Mouse (Mus musculus) heart, embryonic 16.5 days (tissue): ENCODE measurements at regions not wholly inside any gene's neighbourhood (a gene's known extent, or its start where the extent isn't known, plus 50 kb on each side); places are given as distances from the start of the nearest gene placed in this dataset.

ENCODE experiments used
- ATAC-seq: fragments of 200-750 bp; cut with Nextera tagmentation; replicated peaks from 2 replicates; pipeline ENCODE4 v1.8.0; 2017; ENCODE audit warnings: moderate number of reproducible peaks; ENCODE audit not compliant: insufficient read depth, low FRiP score; ENCODE audit errors: extremely low read depth
- H3K27ac ChIP-seq: fragments of 300-500 bp; sonication (generic); 2 replicates; pipeline ENCODE4 v1.5.1; 2014; ENCODE audit warnings: mild to moderate bottlenecking, low read length, control low read depth, moderate library complexity
- H3K27me3 ChIP-seq: fragments of 300-500 bp; sonication (generic); 2 replicates; pipeline ENCODE4 v1.6.1; 2014; ENCODE audit warnings: low read length, mixed read lengths; ENCODE audit not compliant: control insufficient read depth, insufficient read depth
- H3K36me3 ChIP-seq: fragments of 300-500 bp; sonication (generic); 2 replicates; pipeline ENCODE4 v1.6.1; 2014; ENCODE audit not compliant: control insufficient read depth, insufficient read depth
- H3K4me1 ChIP-seq: fragments of 300-500 bp; sonication (generic); 2 replicates; pipeline ENCODE4 v1.6.1; 2014; ENCODE audit warnings: low read length, mixed read lengths; ENCODE audit not compliant: control insufficient read depth, insufficient read depth
- H3K4me2 ChIP-seq: fragments of 300-500 bp; sonication (generic); 2 replicates; pipeline ENCODE4 v1.6.1; 2014; ENCODE audit warnings: low read depth, mild to moderate bottlenecking, control low read depth, low read length
- H3K4me3 ChIP-seq: fragments of 300-500 bp; sonication (generic); 2 replicates; pipeline ENCODE4 v1.5.1; 2014; ENCODE audit warnings: mild to moderate bottlenecking, control low read depth, low read length
- H3K9ac ChIP-seq: fragments of 300-500 bp; sonication (generic); 2 replicates; pipeline ENCODE4 v1.6.1; 2014; ENCODE audit warnings: low read length, control low read depth
- H3K9me3 ChIP-seq: fragments of 300-500 bp; sonication (generic); replicated peaks from 2 replicates; pipeline ENCODE4 v1.6.1; 2016; ENCODE audit warnings: low read length; ENCODE audit not compliant: control insufficient read depth
- WGBS: fragments of 180-500 bp; shearing (Covaris S2); extraction: QIAGEN DNeasy Blood & Tissue Kit; methylation state at CpG from one replicate; pipeline ENCODE4 v1.1.7; 2014; 5-methylcytosine and 5-hydroxymethylcytosine counted together

GRCm38 (mm10) chr16:73835715-73836440, 575.7 kb downstream of the Robo2 start:
- Histone ChIP-seq H3K4me2 (peak overlapping the region; percentile 57), H3K9me3 (no peaks in the 10 kb centered on the region), H3K9ac (no peak overlapping the region), H3K36me3 (no peaks in the 10 kb centered on the region), H3K27me3 (no peaks in the 10 kb centered on the region), H3K4me3 (peak overlapping the region; percentile 45), H3K27ac (no peak overlapping the region), H3K4me1 (no peaks in the 10 kb centered on the region)
- 48% methylated on average over 17 of the region's 19 CpGs for WGBS
- ATAC-seq = no peak

GRCm38 (mm10) chr16:73821387-73822338, 590.0 kb downstream of the Robo2 start:
- ATAC-seq = no peak
- H3K27ac ChIP-seq = no peak overlapping the region
- H3K4me1 ChIP-seq = peaks cover 4% of the 10 kb centered on the region; the same call in 1 of the 2 replicates

GRCm38 (mm10) chr16:73804572-73804971, 607.1 kb downstream of the Robo2 start:
- no peaks in the 10 kb centered on the region for H3K27me3 ChIP-seq
- no peak for ATAC-seq
- no peak overlapping the region for H3K9ac ChIP-seq
- H3K27ac ChIP-seq = no peak overlapping the region
- H3K9me3 ChIP-seq = no peaks in the 10 kb centered on the region
- H3K4me1 ChIP-seq = no peaks in the 10 kb centered on the region
- WGBS = 82% methylated on average over 3 of the region's 3 CpGs
- H3K36me3 ChIP-seq = no peaks in the 10 kb centered on the region
- no peak overlapping the region for H3K4me3 ChIP-seq
- no peak overlapping the region for H3K4me2 ChIP-seq

More at GRCm38 (mm10) chr16:73821387-73822338, 590.0 kb downstream of the Robo2 start:
- no peaks in the 10 kb centered on the region for H3K27me3 ChIP-seq
- no peak overlapping the region for H3K4me2 ChIP-seq
- WGBS = 26% methylated on average over 10 of the region's 10 CpGs
- H3K9me3 ChIP-seq = no peaks in the 10 kb centered on the region
- no peaks in the 10 kb centered on the region for H3K36me3 ChIP-seq
- H3K9ac ChIP-seq = no peak overlapping the region
- H3K4me3 ChIP-seq = no peak overlapping the region

GRCm38 (mm10) chr16:73796528-73797171, 615.0 kb downstream of the Robo2 start:
- ATAC-seq = no peak
- Histone ChIP-seq H3K27me3 (no peaks in the 10 kb centered on the region), H3K9me3 (no peaks in the 10 kb centered on the region), H3K27ac (no peak overlapping the region), H3K4me1 (no peaks in the 10 kb centered on the region), H3K4me2 (no peak overlapping the region), H3K4me3 (no peak overlapping the region), H3K36me3 (no peaks in the 10 kb centered on the region), H3K9ac (no peak overlapping the region)
- WGBS = 80% methylated on average over 6 of the region's 6 CpGs

GRCm38 (mm10) chr16:73785074-73785438, 626.6 kb downstream of the Robo2 start:
- no peaks in the 10 kb centered on the region for H3K9me3 ChIP-seq
- H3K4me2 ChIP-seq = no peak overlapping the region
- no peaks in the 10 kb centered on the region for H3K4me1 ChIP-seq
- no peak for ATAC-seq
- H3K9ac ChIP-seq = no peak overlapping the region
- no peaks in the 10 kb centered on the region for H3K27me3 ChIP-seq
- no peak overlapping the region for H3K4me3 ChIP-seq
- WGBS = 75% methylated on average over 2 of the region's 2 CpGs
- no peak overlapping the region for H3K27ac ChIP-seq
- no peaks in the 10 kb centered on the region for H3K36me3 ChIP-seq

GRCm38 (mm10) chr16:73784296-73785073, 627.1 kb downstream of the Robo2 start:
- ATAC-seq = no peak; the same call in 1 of the 2 replicates
- H3K4me2 ChIP-seq = no peak overlapping the region
- H3K27me3 ChIP-seq = no peaks in the 10 kb centered on the region
- 74% methylated on average over 10 of the region's 10 CpGs for WGBS
- no peaks in the 10 kb centered on the region for H3K36me3 ChIP-seq
- H3K4me1 ChIP-seq = no peaks in the 10 kb centered on the region
- no peak overlapping the region for H3K9ac ChIP-seq
- no peaks in the 10 kb centered on the region for H3K9me3 ChIP-seq
- no peak overlapping the region for H3K4me3 ChIP-seq
- no peak overlapping the region for H3K27ac ChIP-seq

GRCm38 (mm10) chr16:73772454-73772853, 639.2 kb downstream of the Robo2 start:
- Histone ChIP-seq H3K9me3 (no peaks in the 10 kb centered on the region), H3K4me1 (no peaks in the 10 kb centered on the region), H3K36me3 (no peaks in the 10 kb centered on the region), H3K27ac (no peak overlapping the region), H3K4me2 (no peak overlapping the region), H3K27me3 (no peaks in the 10 kb centered on the region), H3K4me3 (no peak overlapping the region), H3K9ac (no peak overlapping the region)
- ATAC-seq = no peak
- WGBS = 72% methylated on average over 5 of the region's 5 CpGs

GRCm38 (mm10) chr16:73770440-73770856, 641.2 kb downstream of the Robo2 start:
- Histone ChIP-seq H3K27me3 (no peaks in the 10 kb centered on the region), H3K4me2 (no peak overlapping the region), H3K9ac (no peak overlapping the region), H3K9me3 (no peaks in the 10 kb centered on the region), H3K4me1 (no peaks in the 10 kb centered on the region), H3K4me3 (no peak overlapping the region), H3K36me3 (no peaks in the 10 kb centered on the region), H3K27ac (no peak overlapping the region)
- WGBS = 50% methylated on average over 5 of the region's 5 CpGs
- ATAC-seq = no peak
